ENCODE assay signal across 8 mouse cellular contexts in the genomic region with DNA sequence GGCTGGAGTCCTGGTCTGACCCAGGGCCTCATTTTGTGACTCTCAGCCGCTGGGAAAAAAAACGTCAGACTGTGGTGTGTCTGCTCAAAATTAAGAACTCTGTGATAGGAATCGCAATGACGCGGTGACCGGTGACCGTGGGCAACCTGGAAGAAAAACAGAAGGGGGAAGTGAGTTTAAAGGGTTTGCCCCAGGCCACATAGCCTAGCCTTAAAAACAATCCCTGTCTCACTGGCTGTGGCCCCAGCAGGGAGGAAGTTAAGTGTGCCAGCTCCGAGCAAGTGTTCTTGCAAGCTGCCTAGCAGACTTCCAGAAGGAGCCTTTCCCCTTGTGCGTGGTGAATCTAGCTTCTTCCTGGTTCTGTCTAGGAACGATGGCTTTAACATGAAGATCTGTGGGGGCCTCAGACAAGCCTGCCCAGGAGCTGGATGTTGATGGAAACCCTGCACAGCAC. TPM values are rescaled to one million over a fixed set of nuclear protein-coding genes. Genes with fewer than 3 reads are reported as not detected.
DNase-seq lines count a peak whose midpoint lies in the region; ATAC-seq and TF ChIP-seq lines count a peak whose summit lies in the region.

No protein-coding gene starts in this region.

- intact Hi-C loops in left cerebral cortex, adult 2 months (cut with DNase I): no loop called here

- H3K4me3 ChIP-seq in heart, embryonic 11.5 days (ENCODE audit: low read depth, low read length): no peak overlapping the region
- H3K4me3 ChIP-seq in kidney, embryonic 14.5 days (ENCODE audit: low read length): no peak overlapping the region
- no peak overlapping the region for H3K4me3 ChIP-seq in left cerebral cortex, adult 2 months

- H3K27me3 ChIP-seq in heart, embryonic 11.5 days (ENCODE audit: control insufficient read depth, insufficient read depth, low read length): no peaks in the 10 kb centered on the region
- H3K27me3 ChIP-seq in kidney, embryonic 14.5 days (ENCODE audit: control insufficient read depth, insufficient read depth, low read length): no peaks in the 10 kb centered on the region

- DNase-seq in heart, adult 8-10 months (ENCODE audit: low spot score): peak; percentile 27
- peak; percentile 62 for DNase-seq in A20 (ENCODE audit: low read depth, low spot score)
- peak; percentile 47 for DNase-seq in brain, embryonic 14.5 days (ENCODE audit: low read depth)
- peak; percentile 46 for DNase-seq in lung, postnatal 25 days (ENCODE audit: low spot score)
- no peak for DNase-seq in c-Kit-positive CD71-positive TER-119-positive erythroid progenitor cells, embryonic 14.5 days (ENCODE audit: low spot score)
- no peak for DNase-seq in left cerebral cortex, adult 2 months (ENCODE audit: extremely low spot score in 1 of 2, low spot score in 2 of 2)

- no peak for ATAC-seq in heart, embryonic 11.5 days (replicated peaks; ENCODE audit: insufficient number of reproducible peaks, low FRiP score, low TSS enrichment)
- ATAC-seq in kidney, embryonic 14.5 days (ENCODE audit: low FRiP score, low TSS enrichment): no peak; the same call in 1 of the 2 replicates

- H3K9ac ChIP-seq in heart, embryonic 11.5 days (ENCODE audit: low read depth, low read length): no peak overlapping the region
- H3K9ac ChIP-seq in kidney, embryonic 14.5 days (ENCODE audit: low read depth, low read length): no peak overlapping the region

- no peak overlapping the region for H3K27ac ChIP-seq in heart, embryonic 11.5 days (ENCODE audit: low read depth, low read length)
- H3K27ac ChIP-seq in kidney, embryonic 14.5 days (ENCODE audit: low read depth, low read length): 0 out of 2 replicates have a peak overlapping the region, but pooled peaks have one; percentile 17
- no peak overlapping the region; the same call in 1 of the 2 replicates for H3K27ac ChIP-seq in left cerebral cortex, adult 2 months

- no peak for TF ChIP-seq POLR2A in brain, embryonic 14.5 days (IDR thresholded peaks at IDR 0.05; ENCODE audit: borderline replicate concordance, extremely low read depth, insufficient read depth, insufficient read length, poor library complexity, severe bottlenecking)

- 33% methylated on average over 10 of the region's 10 CpGs for WGBS in heart, embryonic 11.5 days (ENCODE audit: insufficient replicate concordance)
- 19% methylated on average over 10 of the region's 10 CpGs for WGBS in kidney, embryonic 14.5 days

- no peaks in the 10 kb centered on the region for H3K9me3 ChIP-seq in heart, embryonic 11.5 days (replicated peaks; ENCODE audit: control insufficient read depth, low read length)
- no peaks in the 10 kb centered on the region for H3K9me3 ChIP-seq in kidney, embryonic 14.5 days (ENCODE audit: control insufficient read depth, low read length)

- TF ChIP-seq CTCF in brain, embryonic 14.5 days (IDR thresholded peaks at IDR 0.05; ENCODE audit: borderline replicate concordance, extremely low read depth, insufficient read depth, insufficient read length): no peak
- no peak for TF ChIP-seq CTCF in left cerebral cortex, adult 2 months (IDR thresholded peaks at IDR 0.05)

- no peak overlapping the region for H3K4me2 ChIP-seq in heart, embryonic 11.5 days
- no peak overlapping the region; the same call in 1 of the 2 replicates for H3K4me2 ChIP-seq in kidney, embryonic 14.5 days (replicated peaks; ENCODE audit: low read depth, low read length)

- peaks cover 5% of the 10 kb centered on the region; the same call in 1 of the 2 replicates for H3K4me1 ChIP-seq in heart, embryonic 11.5 days (ENCODE audit: control insufficient read depth, insufficient read depth, low read length)
- H3K4me1 ChIP-seq in kidney, embryonic 14.5 days (ENCODE audit: control insufficient read depth, insufficient read depth, low read length): 0 out of 2 replicates have a peak, but pooled peaks cover 7% of the 10 kb centered on the region

- H3K36me3 ChIP-seq in heart, embryonic 11.5 days (ENCODE audit: control insufficient read depth, insufficient read depth, low read length): no peaks in the 10 kb centered on the region
- H3K36me3 ChIP-seq in kidney, embryonic 14.5 days (ENCODE audit: control insufficient read depth, insufficient read depth, low read length): no peaks in the 10 kb centered on the region

RNA-seq across cellular contexts. Expression of a gene that starts 49.0 kb away (rescaled TPM):
- total RNA-seq in heart, adult 8-10 months (2022): 1 to 10 TPM; 5.1 to 6.8 (median 5.5) TPM
- polyA plus RNA-seq in heart, embryonic 11.5 days (2014; fragmentation: Nextera tagmentation; extraction: Ambion mirVana): 7.5 and 8.1 TPM in 2 replicates
- polyA plus RNA-seq in brain, embryonic 14.5 days (2012; rRNA removed): 12.4 and 17.9 TPM in 2 replicates
- 5.6 and 15.9 TPM in 2 replicates for polyA plus RNA-seq in kidney, embryonic 14.5 days (2014; fragmentation: Nextera tagmentation; extraction: Ambion mirVana)
- 10 to 100 TPM; 18.4 to 20.0 TPM for total RNA-seq in left cerebral cortex, adult 2 months (2021)

Comparison
In these comparisons a context has a peak if more than half of its experiments do, and no peak if none do; other contexts are left out.
1. DNase-seq: peak in heart, adult 8-10 months (single experiment), A20 (single experiment), brain, embryonic 14.5 days (single experiment) and lung, postnatal 25 days (single experiment); none in c-Kit-positive CD71-positive TER-119-positive erythroid progenitor cells, embryonic 14.5 days (single experiment) and left cerebral cortex, adult 2 months (0 of 2).